In genomic region chr12:102505131-102505713, GRCm38 (mm10) we compare ENCODE assay signal across 27 mouse cellular contexts. TPM values are rescaled to one million over a fixed set of nuclear protein-coding genes. Genes with fewer than 3 reads are reported as not detected.
A peak's percentile ranks its signal among the peaks of the same experiment; 100 is the strongest.
DNase-seq lines count a peak whose midpoint lies in the region; TF ChIP-seq lines count a peak whose summit lies in the region.
"Had no signal": no experiment of that assay in that cellular context is flagged by ENCODE, and none has a peak within 500 bp of the region (broad histone marks: within the 10 kb centered on the region; RNA-seq: fewer than 3 reads in every experiment).

No protein-coding gene starts in this region.

- peaks cover 0 to 28% of the 10 kb centered on the region in 2 experiments; a peak in 2 of 4 replicates for H3K36me3 ChIP-seq in MEL (ENCODE audit: control insufficient read depth in 1 of 2, insufficient read depth in 2 of 2, low read length in 2 of 2)
- no peaks in the 10 kb centered on the region for H3K36me3 ChIP-seq in midbrain, embryonic 10.5 days
- no peaks in the 10 kb centered on the region for H3K36me3 ChIP-seq in hindbrain, embryonic 10.5 days
- H3K36me3 ChIP-seq: embryonic facial prominence, embryonic 12.5 days; embryonic facial prominence, embryonic 15.5 days; intestine, embryonic 15.5 days had no signal

- no peak for TF ChIP-seq POLR2A in MEL (IDR thresholded peaks at IDR 0.05; ENCODE audit: control insufficient read depth in 1 of 2, insufficient read depth in 1 of 2, low read depth in 1 of 2, low read length in 2 of 2, poor library complexity in 1 of 2)

- no peak for TF ChIP-seq CTCF in MEL (IDR thresholded peaks at IDR 0.05 in 2 of 3, conservative IDR thresholded peaks at IDR 0.05 in 1 of 3; ENCODE audit: control insufficient read depth in 1 of 3, insufficient read depth in 1 of 3, low read depth in 2 of 3, low read length in 3 of 3, poor library complexity in 1 of 3, severe bottlenecking in 1 of 3)

- H3K4me3 ChIP-seq in MEL (ENCODE audit: control insufficient read depth in 1 of 2, insufficient read depth in 1 of 2, low read depth in 2 of 2, low read length in 2 of 2), result peak overlapping the region; percentile 33 to 36
- H3K4me3 ChIP-seq in midbrain, embryonic 10.5 days, result no peak overlapping the region
- H3K4me3 ChIP-seq in hindbrain, embryonic 10.5 days, result no peak overlapping the region
- H3K4me3 ChIP-seq: embryonic facial prominence, embryonic 12.5 days; embryonic facial prominence, embryonic 15.5 days; erythroblast, embryonic 14.5 days; gastrocnemius, adult 2 months; hindbrain, embryonic 13.5 days; intestine, embryonic 15.5 days had no signal

- peak overlapping the region; percentile 83 for H3K27ac ChIP-seq in MEL (ENCODE audit: control insufficient read depth, low read depth, low read length)
- no peak overlapping the region for H3K27ac ChIP-seq in midbrain, embryonic 10.5 days (replicated peaks)
- no peak overlapping the region for H3K27ac ChIP-seq in hindbrain, embryonic 10.5 days
- H3K27ac ChIP-seq: embryonic facial prominence, embryonic 12.5 days; embryonic facial prominence, embryonic 15.5 days; gastrocnemius, adult 2 months; hindbrain, embryonic 13.5 days; intestine, embryonic 15.5 days had no signal

- H3K27me3 ChIP-seq in MEL (ENCODE audit: control insufficient read depth in 1 of 2, insufficient read depth in 2 of 2, low read length in 2 of 2), result no peaks in the 10 kb centered on the region
- no peaks in the 10 kb centered on the region for H3K27me3 ChIP-seq in midbrain, embryonic 10.5 days (ENCODE audit: low read depth, poor library complexity, severe bottlenecking)
- no peaks in the 10 kb centered on the region for H3K27me3 ChIP-seq in hindbrain, embryonic 10.5 days (ENCODE audit: insufficient read depth, poor library complexity, severe bottlenecking)
- H3K27me3 ChIP-seq: embryonic facial prominence, embryonic 12.5 days; embryonic facial prominence, embryonic 15.5 days; hindbrain, embryonic 13.5 days; intestine, embryonic 15.5 days; Patski had no signal

- no peak for TF ChIP-seq RAD21 in MEL (IDR thresholded peaks at IDR 0.05; ENCODE audit: low read depth, low read length)

- TF ChIP-seq EP300 in MEL (IDR thresholded peaks at IDR 0.05; ENCODE audit: low read depth in 1 of 2, low read length in 2 of 2), result peak; percentile 17 to 39; a peak in 1 of 4 replicates

- H3K79me2 ChIP-seq in MEL (ENCODE audit: control insufficient read depth, insufficient read depth, low read length, poor library complexity), result no peaks in the 10 kb centered on the region

- DNase-seq in ES-CJ7 (ENCODE audit: low read depth, low spot score) (peak; percentile 79), MEL (ENCODE audit: low read depth, low spot score) (peak; percentile 59), ZHBTc4 (ENCODE audit: low read depth, low spot score) (peak; percentile 86)
- no peak for DNase-seq in layer of hippocampus, postnatal 14 days (ENCODE audit: low spot score in 2 of 2)
- no peak for DNase-seq in midbrain, embryonic 10.5 days (ENCODE audit: low spot score)
- no peak for DNase-seq in hindbrain, embryonic 10.5 days (ENCODE audit: low spot score)
- DNase-seq: adrenal gland, postnatal 10 days; adrenal gland, postnatal 36 days; cerebellum, adult 18-20 months; cerebellum, adult 9-10 months; cerebellum, postnatal 14 days; forebrain, postnatal 0 days; gastrocnemius, adult 2 months; gastrocnemius, postnatal 14 days; heart, adult 11 months; kidney, adult 11 months had no signal

- WGBS in midbrain, embryonic 10.5 days, result 77% methylated on average over 9 of the region's 9 CpGs
- WGBS in hindbrain, embryonic 10.5 days, result 68% methylated on average over 9 of the region's 9 CpGs

- peaks cover 21 to 45% of the 10 kb centered on the region in 2 experiments for H3K4me1 ChIP-seq in MEL (ENCODE audit: control insufficient read depth in 1 of 2, insufficient read depth in 2 of 2, low read length in 2 of 2)
- no peaks in the 10 kb centered on the region for H3K4me1 ChIP-seq in midbrain, embryonic 10.5 days
- 0 out of 2 replicates have a peak, but pooled peaks cover 2% of the 10 kb centered on the region for H3K4me1 ChIP-seq in hindbrain, embryonic 10.5 days (replicated peaks)
- H3K4me1 ChIP-seq: embryonic facial prominence, embryonic 12.5 days; embryonic facial prominence, embryonic 15.5 days; hindbrain, embryonic 13.5 days; intestine, embryonic 15.5 days had no signal

- H3K9me3 ChIP-seq in MEL (replicated peaks; ENCODE audit: insufficient read depth, low read length), result no peaks in the 10 kb centered on the region
- H3K9me3 ChIP-seq in midbrain, embryonic 10.5 days (replicated peaks), result no peaks in the 10 kb centered on the region
- no peaks in the 10 kb centered on the region for H3K9me3 ChIP-seq in hindbrain, embryonic 10.5 days
- H3K9me3 ChIP-seq: embryonic facial prominence, embryonic 12.5 days; embryonic facial prominence, embryonic 15.5 days; hindbrain, embryonic 13.5 days; intestine, embryonic 15.5 days had no signal

- H3K9ac ChIP-seq in MEL (ENCODE audit: control insufficient read depth, low read depth, low read length, poor library complexity, severe bottlenecking), result peak overlapping the region; percentile 46
- H3K9ac ChIP-seq: embryonic facial prominence, embryonic 12.5 days; embryonic facial prominence, embryonic 15.5 days; forebrain, postnatal 0 days; hindbrain, embryonic 13.5 days; intestine, embryonic 15.5 days had no signal

TF ChIP-seq in MEL, 35 proteins besides CTCF, POLR2A, EP300 and RAD21:
- no peak for TF ChIP-seq HCFC1 (IDR thresholded peaks at IDR 0.05; ENCODE audit: low read depth, low read length)
- peak; percentile 57; the same call in 1 of the 2 replicates for TF ChIP-seq GATA1 (IDR thresholded peaks at IDR 0.05; ENCODE audit: low read depth, low read length)
- TF ChIP-seq RCOR1 (IDR thresholded peaks at IDR 0.05; ENCODE audit: low read depth, low read length), result peak; percentile 45; the same call in 1 of the 2 replicates
- no peak for TF ChIP-seq BHLHE40 (IDR thresholded peaks at IDR 0.05; ENCODE audit: borderline replicate concordance, low read depth, low read length)
- TF ChIP-seq UBTF (IDR thresholded peaks at IDR 0.05; ENCODE audit: borderline replicate concordance, insufficient read depth, low read depth, low read length), result no peak
- TF ChIP-seq ELF1 (IDR thresholded peaks at IDR 0.05; ENCODE audit: low read depth, low read length), result 0 out of 2 replicates have a peak, but pooled peaks have one; percentile 36
- peak; percentile 47 for TF ChIP-seq TAL1 (IDR thresholded peaks at IDR 0.05; ENCODE audit: low read length)
- TF ChIP-seq POLR2AphosphoS5 (IDR thresholded peaks at IDR 0.05; ENCODE audit: borderline replicate concordance, low read depth, low read length), result no peak
- TF ChIP-seq NELFE (IDR thresholded peaks at IDR 0.05; ENCODE audit: low read depth, low read length), result no peak
- TF ChIP-seq CHD1 (IDR thresholded peaks at IDR 0.05; ENCODE audit: low read depth, low read length), result no peak

RNA-seq across cellular contexts. Expression of gene Golga5, which starts 36.3 kb away (rescaled TPM):
- 22.3 and 25.9 TPM in 2 replicates for total RNA-seq in MEL (2012; rRNA removed)
- 10 to 100 TPM in 1 of 2 experiments, not detected in 1; 29.3 TPM for polyA plus RNA-seq in MEL (2012; ENCODE audit: insufficient read depth in 1 of 2, insufficient read length in 2 of 2, low read depth in 1 of 2, low replicate concordance in 2 of 2, missing spikeins in 1 of 2)
- total RNA-seq in layer of hippocampus, postnatal 14 days (2021), result 10 to 100 TPM; 21.6 to 22.7 TPM
- polyA plus RNA-seq in midbrain, embryonic 10.5 days (2016; fragmentation: Nextera tagmentation; extraction: Ambion mirVana), result 24.6 and 30.3 TPM in 2 replicates
- 26.1 and 26.5 TPM in 2 replicates for polyA plus RNA-seq in hindbrain, embryonic 10.5 days (2016; fragmentation: Nextera tagmentation; extraction: Ambion mirVana)

RNA-seq across cellular contexts. Expression of gene Chga, which starts 49.5 kb away (rescaled TPM):
- not detected in 2 replicates for total RNA-seq in MEL (2012; rRNA removed)
- not detected for polyA plus RNA-seq in MEL (2012; ENCODE audit: insufficient read depth in 1 of 2, insufficient read length in 2 of 2, low read depth in 1 of 2, low replicate concordance in 2 of 2, missing spikeins in 1 of 2)
- total RNA-seq in layer of hippocampus, postnatal 14 days (2021), result 100 to 1,000 TPM; 151 to 154 TPM
- 14.5 and 23.7 TPM in 2 replicates for polyA plus RNA-seq in midbrain, embryonic 10.5 days (2016; fragmentation: Nextera tagmentation; extraction: Ambion mirVana)
- 15.6 and 30.1 TPM in 2 replicates for polyA plus RNA-seq in hindbrain, embryonic 10.5 days (2016; fragmentation: Nextera tagmentation; extraction: Ambion mirVana)
- total RNA-seq: common myeloid progenitor, adult 5-6 weeks; gastrocnemius, adult 2 months; gastrocnemius, postnatal 14 days; heart, postnatal 25 days had no signal
- polyA plus RNA-seq: activated CD4-positive, CD25-positive, alpha-beta regulatory T cell, adult 4 months; CD4-positive, CD25-positive, alpha-beta regulatory T cell, adult 4 months; heart, postnatal 0 days had no signal

Comparison
In these comparisons a context has a peak if more than half of its experiments do, and no peak if none do; other contexts are left out.
1. DNase-seq: peak in ES-CJ7 (single experiment), MEL (single experiment) and ZHBTc4 (single experiment); none in layer of hippocampus, postnatal 14 days (0 of 2), midbrain, embryonic 10.5 days (single experiment) and hindbrain, embryonic 10.5 days (single experiment).
2. H3K4me3 ChIP-seq: peak in MEL (2 of 2); none in midbrain, embryonic 10.5 days (single experiment) and hindbrain, embryonic 10.5 days (single experiment).
3. RNA of gene Chga, which starts 49.5 kb away (polyA plus RNA-seq): 15.6 to 30.1 TPM in hindbrain, embryonic 10.5 days and 14.5 to 23.7 TPM in midbrain, embryonic 10.5 days; not detected in MEL; every median in the first group is over 10 times any median in the second.